Mouse (Mus musculus): Measurements from ENCODE around the gene Psmd5. TPM values are rescaled to one million over a fixed set of nuclear protein-coding genes. Genes with fewer than 3 reads are reported as not detected.

The Psmd5 gene
- 28.9 TPM for total RNA-seq (2023)

DNA sequence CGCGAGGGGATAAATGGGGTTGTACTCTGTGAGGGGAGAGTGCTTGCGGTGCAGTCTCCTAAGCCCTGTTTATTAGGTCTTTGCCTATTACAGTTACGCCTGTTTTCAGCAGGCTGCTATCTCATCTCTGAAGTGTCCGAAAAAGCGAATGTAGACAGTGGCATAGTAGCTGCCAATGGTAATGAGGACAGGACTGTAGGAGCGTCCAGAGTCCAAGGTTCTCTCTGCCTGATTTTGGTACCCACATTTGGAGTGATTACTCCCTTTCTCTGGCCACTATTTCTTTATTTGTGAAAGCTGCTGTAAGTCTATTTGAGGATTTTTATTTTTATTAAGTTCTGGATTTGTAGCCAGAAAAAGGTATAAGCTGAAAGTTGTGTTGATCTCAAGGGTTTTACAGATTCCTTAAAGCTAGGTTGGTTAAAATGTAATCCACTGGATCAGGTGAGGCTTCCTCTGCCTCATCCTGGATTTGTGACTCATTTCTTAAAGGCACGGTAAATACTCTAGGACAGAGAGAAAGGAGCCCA, at the start of gene Psmd5:
TSS of gene Psmd5 (minus strand) at position 153 of the 530 bp plus-strand sequence.

DNA sequence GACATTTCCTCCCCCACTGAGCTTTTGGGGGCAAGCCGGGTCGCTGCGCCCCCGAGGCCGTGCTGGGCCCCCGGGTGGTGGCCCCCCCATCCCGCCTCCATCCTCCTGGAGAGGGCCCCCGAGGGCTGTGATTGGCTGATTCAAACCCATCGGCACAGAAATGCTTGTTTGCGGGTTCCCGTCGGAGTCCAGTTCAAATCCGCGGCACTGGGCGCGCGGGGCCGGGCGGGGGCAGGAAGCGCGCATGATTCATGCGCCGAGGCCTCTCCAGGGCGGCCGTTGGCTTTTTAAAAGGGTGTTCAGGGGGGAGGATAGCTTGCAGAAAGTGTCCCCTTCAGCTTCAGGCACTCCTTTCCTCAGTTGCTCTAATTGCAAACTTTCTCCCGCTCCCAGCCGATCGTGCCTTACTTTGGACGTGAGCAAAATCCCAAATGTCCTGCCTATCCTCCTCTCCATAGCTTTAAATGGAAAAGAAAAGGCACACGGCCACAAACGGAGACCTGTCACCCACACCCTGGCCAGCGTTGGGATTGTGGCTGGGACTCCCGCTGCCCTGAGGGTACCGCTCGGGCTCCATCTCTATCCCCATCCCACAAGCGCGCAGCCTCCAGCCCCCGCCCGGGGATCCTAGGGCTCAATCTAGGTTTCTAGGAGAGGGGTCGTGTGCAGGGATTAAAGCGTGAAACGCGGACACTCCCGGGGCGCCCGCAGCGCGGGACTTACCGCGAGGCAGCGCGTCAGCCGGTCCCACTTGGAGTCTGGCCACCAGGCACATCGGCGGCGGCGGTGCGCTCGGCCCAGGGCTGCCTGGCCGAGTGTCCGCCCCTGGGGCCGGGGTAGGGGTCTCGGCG, 38.7 kb upstream of the Psmd5 start, which contains the start of gene Phf19:
TSS of gene Phf19 (minus strand) at position 809 of the 851 bp plus-strand sequence.

DNA sequence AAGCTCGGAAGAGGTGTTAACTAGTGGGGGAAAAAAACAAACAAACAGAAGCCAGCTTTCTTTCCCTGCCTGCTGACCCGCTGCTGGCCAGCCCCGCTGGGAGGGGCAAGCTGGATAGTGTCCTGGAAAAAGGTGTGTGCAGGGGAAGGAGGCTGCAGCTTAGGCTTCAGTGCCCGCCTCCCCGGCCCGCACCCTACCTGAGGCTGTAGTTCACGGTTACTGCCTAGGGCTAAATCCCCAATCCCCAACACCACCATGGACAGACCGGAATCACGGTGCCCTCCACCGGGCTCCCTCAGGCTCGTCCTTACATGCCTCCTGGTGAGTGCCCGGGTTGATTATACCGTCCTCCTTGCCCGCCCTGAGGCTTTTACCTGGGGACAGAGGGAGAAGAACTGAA, 497 bp downstream of the Psmd5 start, which contains the start of gene Cutal:
TSS of gene Cutal (plus strand) at position 126 of the 400 bp plus-strand sequence.

GRCm38 (mm10) chr2:34832766-34833457, 41.9 kb downstream of the Psmd5 start, which contains the start of gene Gm34653:
Gm34653 (plus strand) TSS chr2:34833007.

DNA sequence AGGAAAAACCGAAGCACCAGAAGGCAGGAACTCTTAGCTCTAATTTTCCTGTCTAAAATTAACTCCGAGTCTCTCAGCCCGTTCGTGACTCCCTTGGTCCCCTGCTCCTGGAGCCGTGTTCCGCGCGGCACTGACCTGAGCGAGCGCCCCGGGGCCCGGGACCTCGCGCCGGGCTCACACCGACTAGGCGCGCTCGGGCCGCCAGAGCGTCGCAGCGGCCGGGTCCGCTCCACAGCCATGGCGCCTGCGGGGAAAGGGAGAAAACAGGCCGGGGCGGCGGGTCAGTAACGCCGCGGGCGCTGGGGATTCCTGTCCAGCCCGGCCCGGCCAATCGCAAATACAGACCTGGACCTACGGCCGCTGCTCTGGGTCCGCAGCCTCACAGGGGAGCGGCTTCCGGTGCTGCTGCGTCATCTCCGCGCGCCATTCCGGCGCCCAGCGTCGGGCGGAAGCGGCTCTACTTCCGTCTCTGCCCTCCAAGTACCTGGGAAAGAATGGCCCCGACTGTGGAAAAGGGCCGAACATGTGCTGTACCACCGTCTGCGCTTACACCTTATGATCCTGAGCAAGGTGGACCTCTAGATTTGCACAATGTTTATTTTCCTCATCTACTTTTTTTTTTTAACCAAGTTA, 48.8 kb downstream of the Psmd5 start, which contains the start of gene Fbxw2:
TSS of gene Fbxw2 (minus strand) at position 485 of the 633 bp plus-strand sequence.

Other genes starting within 250 kb of the Psmd5 start
- gene Gapvd1, start 119.7 kb downstream of the Psmd5 start, total RNA-seq (2023) = 115 TPM
- 547 TPM for gene Hspa5, start 103.0 kb downstream of the Psmd5 start, total RNA-seq (2023)
- 12.8 TPM for gene Rabepk, start 75.1 kb downstream of the Psmd5 start, total RNA-seq (2023)
- 125 TPM for gene Fbxw2, start 48.7 kb downstream of the Psmd5 start, total RNA-seq (2023)
- gene Gm34653, start 42.0 kb downstream of the Psmd5 start, total RNA-seq (2023) = not detected
- gene Cutal, start 572 bp downstream of the Psmd5 start, total RNA-seq (2023) = not detected
- gene Phf19, start 39.1 kb upstream of the Psmd5 start, total RNA-seq (2023) = 2.9 TPM
- gene Traf1, start 86.8 kb upstream of the Psmd5 start, total RNA-seq (2023) = 188 TPM
- not detected for gene Hc, start 186.5 kb upstream of the Psmd5 start, total RNA-seq (2023)
- 0.59 TPM for gene AI182371, start 226.6 kb upstream of the Psmd5 start, total RNA-seq (2023)
- gene Cntrl, start 234.5 kb upstream of the Psmd5 start, total RNA-seq (2023) = 108 TPM

Measured in CD4-positive naive resting alpha-beta T cell, adult 76 days (primary cell).